Comparison of ENCODE assay signal across 8 mouse cellular contexts in the genomic region with DNA sequence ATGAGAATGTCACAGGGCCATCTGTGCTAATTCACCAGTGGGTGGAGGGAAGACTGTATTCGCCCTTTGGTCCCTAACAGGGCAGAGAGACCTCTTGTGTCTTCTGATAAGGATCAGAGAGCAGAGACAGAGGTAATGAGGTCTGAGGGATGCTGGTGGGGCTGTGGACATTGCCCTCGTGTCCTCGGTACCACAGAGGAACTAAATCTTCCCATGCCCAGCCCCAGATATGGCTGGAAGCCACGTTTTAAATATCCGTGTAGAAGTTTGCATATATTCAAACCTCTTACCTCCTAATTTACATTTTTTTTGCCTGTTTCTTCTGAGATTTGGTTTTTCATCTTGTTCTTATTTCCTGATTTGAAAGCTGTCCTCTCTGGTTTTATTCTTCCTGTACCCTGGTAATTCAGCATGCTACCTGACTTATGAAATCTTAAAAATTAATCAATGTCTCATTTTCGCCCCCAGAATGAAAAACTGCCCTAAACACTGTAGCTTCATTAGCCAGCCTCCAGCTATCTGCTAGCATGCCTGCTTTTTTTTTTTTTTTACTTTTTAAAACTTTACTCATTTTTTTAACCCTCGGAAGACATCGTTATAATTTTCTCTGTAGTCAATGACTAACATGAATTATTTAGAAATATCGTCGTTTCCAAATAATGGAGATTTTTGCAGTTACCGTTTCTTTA. TPM values are rescaled to one million over a fixed set of nuclear protein-coding genes. Genes with fewer than 3 reads are reported as not detected.
DNase-seq lines count a peak whose midpoint lies in the region; ATAC-seq lines count a peak whose summit lies in the region.

No protein-coding gene starts in this region.

- no peaks in the 10 kb centered on the region for H3K9me3 ChIP-seq in lung, embryonic 16.5 days (ENCODE audit: control insufficient read depth, low read length)
- no peaks in the 10 kb centered on the region for H3K9me3 ChIP-seq in forebrain, embryonic 11.5 days (ENCODE audit: control insufficient read depth, low read length)
- no peaks in the 10 kb centered on the region for H3K9me3 ChIP-seq in neural tube, embryonic 13.5 days

- peak overlapping the region; percentile 66 for H3K9ac ChIP-seq in lung, embryonic 16.5 days (ENCODE audit: low read length)
- H3K9ac ChIP-seq in forebrain, embryonic 11.5 days (ENCODE audit: low read length), result peak overlapping the region; percentile 56; the same call in 1 of the 2 replicates
- peak overlapping the region; percentile 64; the same call in 1 of the 2 replicates for H3K9ac ChIP-seq in neural tube, embryonic 13.5 days

- WGBS in lung, embryonic 16.5 days, result 60% methylated on average over 11 of the region's 11 CpGs
- WGBS in forebrain, embryonic 11.5 days, result 70% methylated on average over 11 of the region's 11 CpGs
- 71% methylated on average over 11 of the region's 11 CpGs for WGBS in neural tube, embryonic 13.5 days

- H3K27ac ChIP-seq in lung, embryonic 16.5 days (ENCODE audit: low read length), result peak overlapping the region; percentile 89
- H3K27ac ChIP-seq in forebrain, embryonic 11.5 days (ENCODE audit: low read depth, low read length), result no peak overlapping the region
- peak overlapping the region; percentile 83 for H3K27ac ChIP-seq in neural tube, embryonic 13.5 days (replicated peaks)

- H3K4me3 ChIP-seq in lung, embryonic 16.5 days (ENCODE audit: low read length), result peak overlapping the region; percentile 41; the same call in 1 of the 2 replicates
- no peak overlapping the region for H3K4me3 ChIP-seq in forebrain, embryonic 11.5 days (ENCODE audit: low read depth, low read length)
- H3K4me3 ChIP-seq in neural tube, embryonic 13.5 days, result peak overlapping the region; percentile 36

- peak overlapping the region; percentile 59 for H3K4me2 ChIP-seq in lung, embryonic 16.5 days (ENCODE audit: low read depth, low read length)
- H3K4me2 ChIP-seq in forebrain, embryonic 11.5 days (ENCODE audit: low read depth, low read length, severe bottlenecking), result peak overlapping the region; percentile 53; the same call in 1 of the 2 replicates
- peak overlapping the region; percentile 58 for H3K4me2 ChIP-seq in neural tube, embryonic 13.5 days

- peaks cover 26% of the 10 kb centered on the region for H3K4me1 ChIP-seq in lung, embryonic 16.5 days (replicated peaks; ENCODE audit: control insufficient read depth, insufficient read depth, low read length)
- H3K4me1 ChIP-seq in forebrain, embryonic 11.5 days (replicated peaks; ENCODE audit: control insufficient read depth, insufficient read depth, low read length), result peaks cover 9% of the 10 kb centered on the region; the same call in 1 of the 2 replicates
- peaks cover 28% of the 10 kb centered on the region for H3K4me1 ChIP-seq in neural tube, embryonic 13.5 days (replicated peaks)

- no peak for ATAC-seq in lung, embryonic 16.5 days (ENCODE audit: low read depth)
- no peak for ATAC-seq in forebrain, embryonic 11.5 days (replicated peaks; ENCODE audit: low FRiP score)
- ATAC-seq in neural tube, embryonic 13.5 days (ENCODE audit: low read depth), result 0 out of 2 replicates have a peak, but pooled peaks have one; percentile 20

- H3K27me3 ChIP-seq in lung, embryonic 16.5 days (ENCODE audit: control insufficient read depth, insufficient read depth, low read depth, low read length), result no peaks in the 10 kb centered on the region
- H3K27me3 ChIP-seq in forebrain, embryonic 11.5 days (ENCODE audit: control insufficient read depth, insufficient read depth, low read length), result no peaks in the 10 kb centered on the region
- H3K27me3 ChIP-seq in neural tube, embryonic 13.5 days, result no peaks in the 10 kb centered on the region

- DNase-seq in lung, adult 18-20 months, result no peak
- no peak for DNase-seq in forebrain, embryonic 11.5 days (ENCODE audit: low spot score)
- peak; percentile 66 for DNase-seq in kidney, postnatal 14 days
- DNase-seq in ovary, postnatal 10 days (ENCODE audit: low spot score), result no peak
- DNase-seq in adrenal gland, postnatal 4 days (ENCODE audit: low spot score in 2 of 2), result no peak
- DNase-seq in layer of hippocampus, postnatal 36 days, result no peak

- no peaks in the 10 kb centered on the region for H3K36me3 ChIP-seq in lung, embryonic 16.5 days (ENCODE audit: control insufficient read depth, insufficient read depth, low read length)
- H3K36me3 ChIP-seq in forebrain, embryonic 11.5 days (ENCODE audit: control insufficient read depth, insufficient read depth, low read length), result no peaks in the 10 kb centered on the region
- no peaks in the 10 kb centered on the region for H3K36me3 ChIP-seq in neural tube, embryonic 13.5 days

RNA-seq across cellular contexts. Expression of a gene that starts 50.9 kb away (rescaled TPM):
- not detected in 2 replicates for polyA plus RNA-seq in lung, embryonic 16.5 days (2015; fragmentation: Nextera tagmentation; extraction: Ambion mirVana)
- polyA plus RNA-seq in forebrain, embryonic 11.5 days (2014; fragmentation: Nextera tagmentation; extraction: Ambion mirVana), result 0.05 TPM in 1 of 2 replicates, not detected in the other
- not detected in 2 replicates for polyA plus RNA-seq in neural tube, embryonic 13.5 days (2015; fragmentation: Nextera tagmentation; extraction: Ambion mirVana)
- under 1 TPM; 0.62 to 0.64 TPM for total RNA-seq in adrenal gland, postnatal 4 days (2021)
- total RNA-seq in layer of hippocampus, postnatal 36 days (2021), result under 1 TPM; 0.51 to 0.55 TPM
